7 mouse cellular contexts compared by ENCODE assay signal in the genomic region with DNA sequence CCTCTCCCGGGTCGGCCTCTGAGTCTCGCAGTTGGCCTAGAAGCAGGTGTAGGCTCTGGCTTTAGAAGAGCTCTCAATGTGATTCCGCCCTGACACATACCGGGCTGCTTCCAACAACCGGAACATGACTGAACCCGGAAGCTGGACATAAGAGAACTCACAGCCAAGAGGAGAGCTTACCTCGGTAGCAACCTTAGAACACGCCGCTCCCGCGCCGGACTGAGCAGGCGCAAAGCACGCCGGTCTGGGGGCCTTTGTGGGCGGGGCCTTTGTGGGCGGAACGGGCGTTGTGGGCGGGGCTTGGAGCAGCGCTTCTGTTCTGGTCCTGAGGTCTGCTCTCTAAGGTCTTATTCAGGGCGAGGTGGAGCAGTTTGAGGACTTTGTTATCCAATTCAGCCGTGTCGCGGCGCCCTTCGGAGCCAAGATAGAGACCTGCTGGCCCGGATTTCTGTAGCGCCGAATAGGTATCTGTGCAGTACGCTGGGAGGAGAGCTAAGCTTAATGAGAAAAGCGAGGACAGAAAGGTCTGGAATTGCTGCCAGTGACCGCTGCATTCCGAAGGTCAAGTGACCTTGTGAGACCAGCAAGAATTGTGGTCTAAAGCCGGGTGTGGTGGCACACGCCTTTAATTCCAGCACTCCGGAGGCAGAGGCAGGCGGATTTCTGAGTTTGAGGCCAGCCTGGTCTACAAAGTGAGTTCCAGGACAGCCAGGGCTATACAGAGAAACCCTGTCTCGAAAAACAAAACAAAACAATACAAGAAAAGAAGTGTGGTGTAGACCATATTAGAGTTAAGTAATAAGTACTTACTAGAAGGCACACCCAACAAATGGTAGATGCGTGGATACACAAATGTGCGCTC. TPM values are rescaled to one million over a fixed set of nuclear protein-coding genes. Genes with fewer than 3 reads are reported as not detected.
DNase-seq lines count a peak whose midpoint lies in the region; ATAC-seq and TF ChIP-seq lines count a peak whose summit lies in the region.

A gene (minus strand): TSS at position 256 of the 862 bp plus-strand sequence.

- no peaks in the 10 kb centered on the region for H3K27me3 ChIP-seq in intestine, postnatal 0 days (replicated peaks; ENCODE audit: control insufficient read depth, insufficient read depth, low read length)
- H3K27me3 ChIP-seq in midbrain, embryonic 12.5 days, result no peaks in the 10 kb centered on the region
- H3K27me3 ChIP-seq in small intestine, adult 2 months (ENCODE audit: control insufficient read depth, insufficient read depth, low read length), result no peaks in the 10 kb centered on the region

- ATAC-seq in intestine, postnatal 0 days, result peak; percentile 97
- peak; percentile 96 for ATAC-seq in midbrain, embryonic 12.5 days (ENCODE audit: low FRiP score, low read depth)

- H3K4me3 ChIP-seq in intestine, postnatal 0 days (ENCODE audit: low read depth, low read length), result peak within 1 kb of the TSS; percentile 42
- H3K4me3 ChIP-seq in midbrain, embryonic 12.5 days, result peak within 1 kb of the TSS; percentile 55
- peak within 1 kb of the TSS; percentile 72 for H3K4me3 ChIP-seq in small intestine, adult 2 months (ENCODE audit: low read depth, low read length)

- no peak for TF ChIP-seq CTCF in intestine, postnatal 0 days (IDR thresholded peaks at IDR 0.05; ENCODE audit: low read depth)
- 0 out of 2 replicates have a peak, but pooled peaks have one; percentile 12 for TF ChIP-seq CTCF in small intestine, adult 2 months (IDR thresholded peaks at IDR 0.05; ENCODE audit: extremely low read depth, insufficient read length, insufficient replicate concordance, low read depth, low read length)

- peak within 1 kb of the TSS; percentile 65 for H3K4me2 ChIP-seq in intestine, postnatal 0 days (replicated peaks; ENCODE audit: low read depth)
- peak within 1 kb of the TSS; percentile 61 for H3K4me2 ChIP-seq in midbrain, embryonic 12.5 days (replicated peaks)

- TF ChIP-seq POLR2A in small intestine, adult 2 months (IDR thresholded peaks at IDR 0.05; ENCODE audit: low read depth, low read length), result peak; percentile 84; the same call in 1 of the 2 replicates

- H3K36me3 ChIP-seq in intestine, postnatal 0 days (ENCODE audit: control insufficient read depth, insufficient read depth), result no peaks in the 10 kb centered on the region; the same call in 1 of the 2 replicates
- peaks cover 17% of the 10 kb centered on the region; the same call in 1 of the 2 replicates for H3K36me3 ChIP-seq in midbrain, embryonic 12.5 days
- peaks cover 5% of the 10 kb centered on the region for H3K36me3 ChIP-seq in small intestine, adult 2 months (ENCODE audit: control insufficient read depth, insufficient read depth, low read length)

- DNase-seq in adrenal gland, adult 2 months, result peak; percentile 98
- DNase-seq in embryo, embryonic 9.5 days (ENCODE audit: extremely low spot score), result peak; percentile 98
- DNase-seq in gastrocnemius, postnatal 4 days (ENCODE audit: low spot score in 2 of 2), result peak; percentile 85 to 93
- DNase-seq in left cerebral cortex, postnatal 4 days, result peak; percentile 95

- H3K9me3 ChIP-seq in intestine, postnatal 0 days (ENCODE audit: control insufficient read depth), result no peaks in the 10 kb centered on the region
- no peaks in the 10 kb centered on the region for H3K9me3 ChIP-seq in midbrain, embryonic 12.5 days

- 9% methylated on average over 42 of the region's 42 CpGs for WGBS in intestine, postnatal 0 days
- WGBS in midbrain, embryonic 12.5 days, result 11% methylated on average over 42 of the region's 42 CpGs
- 8% methylated on average over 42 of the region's 42 CpGs for WGBS in small intestine, adult 2 months

- peak within 1 kb of the TSS; percentile 22; the same call in 1 of the 2 replicates for H3K27ac ChIP-seq in intestine, postnatal 0 days (ENCODE audit: low read depth, low read length)
- peak within 1 kb of the TSS; percentile 49; the same call in 1 of the 2 replicates for H3K27ac ChIP-seq in midbrain, embryonic 12.5 days (replicated peaks)
- peak within 1 kb of the TSS; percentile 73 for H3K27ac ChIP-seq in small intestine, adult 2 months (ENCODE audit: insufficient read depth, low read depth, low read length)

- peak within 1 kb of the TSS; percentile 28 for H3K9ac ChIP-seq in intestine, postnatal 0 days (ENCODE audit: low read depth, low read length)
- H3K9ac ChIP-seq in midbrain, embryonic 12.5 days (replicated peaks), result peak within 1 kb of the TSS; percentile 55; the same call in 1 of the 2 replicates

- no peaks in the 10 kb centered on the region for H3K4me1 ChIP-seq in intestine, postnatal 0 days (replicated peaks; ENCODE audit: control insufficient read depth, insufficient read depth, low read length)
- peaks cover 5% of the 10 kb centered on the region for H3K4me1 ChIP-seq in midbrain, embryonic 12.5 days
- peaks cover 4% of the 10 kb centered on the region; the same call in 1 of the 2 replicates for H3K4me1 ChIP-seq in small intestine, adult 2 months (ENCODE audit: control insufficient read depth, insufficient read depth, insufficient read length, low read length)

- intact Hi-C loops in left cerebral cortex, postnatal 4 days (cut with DNase I), result no loop called here

RNA-seq across cellular contexts. Expression of the gene that starts here (rescaled TPM):
- 10 to 100 TPM in 1 of 2 experiments, 1 to 10 TPM in 1; 6.1 to 10.9 TPM for total RNA-seq in adrenal gland, adult 2 months (2021)
- polyA plus RNA-seq in adrenal gland, adult 2 months (2012; rRNA removed), result 3.4 and 4.1 TPM in 2 replicates
- 1 to 10 TPM; 4.4 to 5.2 TPM for total RNA-seq in gastrocnemius, postnatal 4 days (2021)
- polyA plus RNA-seq in intestine, postnatal 0 days (2015; fragmentation: Nextera tagmentation; extraction: Ambion mirVana), result 4.3 and 4.4 TPM in 2 replicates
- 1 to 10 TPM; 7.6 to 7.7 TPM for total RNA-seq in left cerebral cortex, postnatal 4 days (2021)
- polyA plus RNA-seq in midbrain, embryonic 12.5 days (2016; fragmentation: Nextera tagmentation; extraction: Ambion mirVana), result 9.3 and 11.3 TPM in 2 replicates
- 2.1 and 2.6 TPM in 2 replicates for polyA plus RNA-seq in small intestine, adult 2 months (2012; rRNA removed)

Comparison
In these comparisons a context has a peak if more than half of its experiments do, and no peak if none do; other contexts are left out.
1. Peak in every context shown above with its lines: DNase-seq, ATAC-seq, H3K4me3 ChIP-seq and H3K27ac ChIP-seq.
2. H3K27ac ChIP-seq: peak in every context shown above with its lines; median percentile 73 in small intestine, adult 2 months; 49 in midbrain, embryonic 12.5 days; 22 in intestine, postnatal 0 days.